Mouse (Mus musculus): ENCODE measurements around the gene Gm28539.

DNA sequence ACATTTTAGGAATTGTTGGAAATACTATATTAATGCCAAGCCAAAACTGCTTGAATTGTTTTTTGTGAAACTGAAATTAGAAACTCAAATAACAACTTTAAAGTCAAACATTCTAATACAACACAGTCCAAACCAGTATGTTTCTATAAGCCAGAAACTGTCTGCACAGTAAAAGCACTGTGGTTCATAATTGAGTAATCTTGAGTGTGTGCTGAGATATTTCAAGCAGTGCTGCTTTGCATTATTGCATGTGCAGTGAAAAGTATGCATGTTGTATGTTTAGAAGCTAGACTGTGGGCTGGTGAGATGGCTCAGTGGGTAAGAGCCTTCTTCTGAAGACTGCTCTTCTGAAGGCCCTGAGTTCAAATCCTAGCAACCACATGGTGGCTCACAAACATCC is 47.7 kb downstream of the Gm28539 start:
- TF ChIP-seq TAL1 (conservative IDR thresholded peaks at IDR 0.05; ENCODE audit: low read depth, low read length) (no peak), CTCF (IDR thresholded peaks at IDR 0.05; ENCODE audit: low read depth, low read length) (no peak), GATA1 (IDR thresholded peaks at IDR 0.05; ENCODE audit: borderline replicate concordance, low read length) (no peak)

Measured in G1E (cell line).